Mouse (Mus musculus) MN1 (cell line): ENCODE results near the gene Pls1.

Source experiments
- DNase-seq: peaks from one replicate; pipeline ENCODE4 v3.0.0-alpha.2; 2016; ENCODE audit warnings: low spot score

Pls1 gene

GRCm38 (mm10) chr9:95844825-95845460 lies at the start of gene Pls1:
Gene Pls1, minus strand, starts transcription at chr9:95845311.
- DNase-seq, result no peak

GRCm38 (mm10) chr9:95882751-95883150 lies 37.6 kb upstream of the Pls1 start:
- DNase-seq, result no peak

- DNase-seq, result no peak
Observed at GRCm38 (mm10) chr9:95878246-95878645, 33.1 kb upstream of the Pls1 start.

- peak; percentile 61 for DNase-seq
Observed at GRCm38 (mm10) chr9:95858027-95858570, 13.0 kb upstream of the Pls1 start.

GRCm38 (mm10) chr9:95857414-95858026 lies 12.4 kb upstream of the Pls1 start, which contains the start of gene Atr:
Gene Atr, plus strand, starts transcription at chr9:95857597.
- peak; percentile 95 for DNase-seq

- no peak for DNase-seq
Observed at GRCm38 (mm10) chr9:95856004-95856403, 10.9 kb upstream of the Pls1 start.

GRCm38 (mm10) chr9:95854891-95855290 lies 9.8 kb upstream of the Pls1 start:
- DNase-seq, result no peak

GRCm38 (mm10) chr9:95852896-95853295 lies 7.8 kb upstream of the Pls1 start:
- DNase-seq, result peak; percentile 82

GRCm38 (mm10) chr9:95851671-95852070 lies 6.6 kb upstream of the Pls1 start:
- DNase-seq, result no peak

- DNase-seq, result no peak
Observed at GRCm38 (mm10) chr9:95845711-95846110, 600 bp upstream of the Pls1 start.

GRCm38 (mm10) chr9:95839424-95839823 lies 5.7 kb downstream of the Pls1 start:
- DNase-seq, result no peak

GRCm38 (mm10) chr9:95835741-95836140 lies 9.4 kb downstream of the Pls1 start:
- DNase-seq, result no peak

- DNase-seq, result no peak
Observed at GRCm38 (mm10) chr9:95834799-95835198, 10.3 kb downstream of the Pls1 start.

- DNase-seq, result no peak
Observed at GRCm38 (mm10) chr9:95832758-95833157, 12.4 kb downstream of the Pls1 start.

- no peak for DNase-seq
Observed at GRCm38 (mm10) chr9:95827565-95827964, 17.5 kb downstream of the Pls1 start.

- DNase-seq, result no peak
Observed at GRCm38 (mm10) chr9:95822531-95822930, 22.6 kb downstream of the Pls1 start.

GRCm38 (mm10) chr9:95815706-95816105 lies 29.4 kb downstream of the Pls1 start:
- DNase-seq, result no peak

GRCm38 (mm10) chr9:95815015-95815673 lies 30.0 kb downstream of the Pls1 start:
- DNase-seq, result no peak

- DNase-seq, result no peak
Observed at GRCm38 (mm10) chr9:95813721-95814531, 31.2 kb downstream of the Pls1 start.

GRCm38 (mm10) chr9:95811817-95812216 lies 33.3 kb downstream of the Pls1 start:
- DNase-seq, result no peak

- DNase-seq, result no peak
Observed at GRCm38 (mm10) chr9:95809596-95809995, 35.5 kb downstream of the Pls1 start.

- no peak for DNase-seq
Observed at GRCm38 (mm10) chr9:95805449-95805848, 39.7 kb downstream of the Pls1 start.
